Mouse (Mus musculus) spleen, postnatal 36 days (tissue): ENCODE results near the gene Olfr279.

Experiments
- DNase-seq, 2 experiments: peaks; one replicate each; pipeline ENCODE4 v3.0.0; 2022; ENCODE audit warnings: low spot score in 2 of 2, mixed read lengths in 1 of 2

Olfr279 gene

GRCm38 (mm10) chr15:98543341-98543740, 51.1 kb downstream of the Olfr279 start:
- DNase-seq: no peak

- no peak for DNase-seq
Observed at GRCm38 (mm10) chr15:98545151-98545550, 52.9 kb downstream of the Olfr279 start.

DNA sequence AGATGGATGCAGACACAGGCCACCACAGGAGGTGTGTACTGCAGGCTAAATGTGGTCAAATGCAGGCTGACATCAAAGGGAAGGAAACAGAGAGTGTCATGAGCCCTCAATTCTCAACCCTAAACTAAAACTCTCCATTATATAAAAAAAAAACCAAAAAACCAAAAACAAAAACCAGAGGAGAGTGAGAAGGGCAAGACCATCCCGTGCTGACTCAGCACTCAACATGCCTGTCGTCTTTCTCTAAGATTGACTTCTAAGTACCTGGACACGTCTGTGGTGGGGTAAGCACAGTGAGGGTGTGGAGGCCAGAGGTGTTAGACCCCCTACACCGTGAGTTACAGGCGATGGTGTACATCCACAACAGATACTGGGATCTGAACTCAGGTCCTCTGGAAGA, 54.6 kb downstream of the Olfr279 start:
- DNase-seq: no peak
